Mouse (Mus musculus) embryonic facial prominence, embryonic 14.5 days (tissue): ENCODE results near the gene Otub1. TPM values are rescaled to one million over a fixed set of nuclear protein-coding genes. Genes with fewer than 3 reads are reported as not detected.

Experiments used
- ATAC-seq: fragments of 200-750 bp; cut with Nextera tagmentation; 2 replicates; pipeline ENCODE4 v1.8.0; 2017; ENCODE audit warnings: low read depth, moderate number of reproducible peaks, moderate TSS enrichment
- DNase-seq: peaks from one replicate; pipeline ENCODE4 v3.0.0-alpha.2; 2015; ENCODE audit warnings: low spot score
- H3K27ac ChIP-seq: fragments of 300-500 bp; sonication (generic); replicated peaks from 2 replicates; pipeline ENCODE4 v1.5.1; 2014; ENCODE audit warnings: low read depth, mild to moderate bottlenecking, low read length, moderate library complexity
- H3K27me3 ChIP-seq: fragments of 300-500 bp; sonication (generic); replicated peaks from 2 replicates; pipeline ENCODE4 v1.6.1; 2014; ENCODE audit warnings: low read length; ENCODE audit not compliant: control insufficient read depth, insufficient read depth
- H3K36me3 ChIP-seq: fragments of 300-500 bp; sonication (generic); 2 replicates; pipeline ENCODE4 v1.6.1; 2014; ENCODE audit warnings: low read length, mixed read lengths; ENCODE audit not compliant: control insufficient read depth, insufficient read depth
- H3K4me1 ChIP-seq: fragments of 300-500 bp; sonication (generic); 2 replicates; pipeline ENCODE4 v1.6.1; 2014; ENCODE audit warnings: antibody characterized with exemption, low read length; ENCODE audit not compliant: control insufficient read depth, insufficient read depth
- H3K4me2 ChIP-seq: fragments of 300-500 bp; sonication (generic); 2 replicates; pipeline ENCODE4 v1.6.1; 2014; ENCODE audit warnings: low read depth, mild to moderate bottlenecking, low read length, moderate library complexity, mixed read lengths
- H3K4me3 ChIP-seq: fragments of 300-500 bp; sonication (generic); 2 replicates; pipeline ENCODE4 v1.5.1; 2014; ENCODE audit warnings: low read depth, mild to moderate bottlenecking, low read length
- H3K9ac ChIP-seq: fragments of 300-500 bp; sonication (generic); 2 replicates; pipeline ENCODE4 v1.6.1; 2014; ENCODE audit warnings: low read depth, mild to moderate bottlenecking, low read length, moderate library complexity, mixed read lengths
- H3K9me3 ChIP-seq: fragments of 300-500 bp; sonication (generic); 2 replicates; pipeline ENCODE4 v1.6.1; 2016; ENCODE audit warnings: low read length; ENCODE audit not compliant: control insufficient read depth
- WGBS: fragments of 180-500 bp; shearing (Covaris S2); extraction: QIAGEN DNeasy Blood & Tissue Kit; methylation state at CpG from one replicate; pipeline ENCODE4 v1.1.7; 2014; 5-methylcytosine and 5-hydroxymethylcytosine counted together
- polyA plus RNA-seq: library from polyadenylated mRNA; unstranded; fragments of >200 nt; fragmentation: Nextera tagmentation; extraction: Ambion mirVana; gene quantifications from 2 replicates; pipeline ENCODE4 v1.2.1, GENCODE M21; 2014

Otub1 gene
- polyA plus RNA-seq, 1 experiment from 2014 or later, result 172 TPM

GRCm38 (mm10) chr19:7217162-7217925 lies 11.2 kb upstream of the Otub1 start, which contains the start of gene Cox8a:
Gene Cox8a, minus strand, starts transcription at chr19:7217616.
- under 1% methylated on average over 35 of the region's 50 CpGs for WGBS
- peaks cover 15% of the 10 kb centered on the region for H3K4me1 ChIP-seq
- H3K4me2 ChIP-seq, result peak within 1 kb of the TSS; percentile 93
- H3K9ac ChIP-seq, result peak within 1 kb of the TSS; percentile 89
- no peaks in the 10 kb centered on the region for H3K9me3 ChIP-seq
- DNase-seq (peak; percentile 99), ATAC-seq (peak; percentile 98)
- H3K4me3 ChIP-seq, result peak within 1 kb of the TSS; percentile 87
- no peaks in the 10 kb centered on the region for H3K27me3 ChIP-seq
- H3K36me3 ChIP-seq, result peaks cover 33% of the 10 kb centered on the region
- peak within 1 kb of the TSS; percentile 78 for H3K27ac ChIP-seq

GRCm38 (mm10) chr19:7214484-7214883 lies 8.4 kb upstream of the Otub1 start:
- peaks cover 38% of the 10 kb centered on the region for H3K36me3 ChIP-seq
- peaks cover 15% of the 10 kb centered on the region for H3K4me1 ChIP-seq
- H3K9ac ChIP-seq, result no peak overlapping the region
- WGBS, result 90% methylated on average over 5 of the region's 5 CpGs
- ATAC-seq (no peak), DNase-seq (no peak)
- no peak overlapping the region for H3K4me2 ChIP-seq
- H3K27ac ChIP-seq, result no peak overlapping the region
- no peaks in the 10 kb centered on the region for H3K9me3 ChIP-seq
- H3K27me3 ChIP-seq, result no peaks in the 10 kb centered on the region
- H3K4me3 ChIP-seq, result no peak overlapping the region

GRCm38 (mm10) chr19:7213010-7213409 lies 6.9 kb upstream of the Otub1 start:
- no peak for DNase-seq
- H3K4me1 ChIP-seq, result peaks cover 15% of the 10 kb centered on the region
- no peaks in the 10 kb centered on the region for H3K9me3 ChIP-seq
- H3K4me2 ChIP-seq, result no peak overlapping the region
- ATAC-seq, result no peak
- H3K27ac ChIP-seq, result no peak overlapping the region
- peaks cover 38% of the 10 kb centered on the region for H3K36me3 ChIP-seq
- no peaks in the 10 kb centered on the region for H3K27me3 ChIP-seq
- no peak overlapping the region for H3K9ac ChIP-seq
- no peak overlapping the region for H3K4me3 ChIP-seq
- 86% methylated on average over 3 of the region's 3 CpGs for WGBS

GRCm38 (mm10) chr19:7212216-7212615 lies 6.1 kb upstream of the Otub1 start:
- Histone ChIP-seq H3K27ac (no peak overlapping the region), H3K4me3 (no peak overlapping the region), H3K36me3 (peaks cover 38% of the 10 kb centered on the region), H3K9ac (no peak overlapping the region), H3K9me3 (no peaks in the 10 kb centered on the region), H3K4me2 (no peak overlapping the region), H3K4me1 (peaks cover 15% of the 10 kb centered on the region), H3K27me3 (no peaks in the 10 kb centered on the region)
- DNase-seq (no peak), ATAC-seq (no peak)
- 76% methylated on average over 1 of the region's 1 CpGs for WGBS

GRCm38 (mm10) chr19:7209907-7210646 lies 4.0 kb upstream of the Otub1 start:
- Histone ChIP-seq H3K27me3 (no peaks in the 10 kb centered on the region), H3K36me3 (peaks cover 26% of the 10 kb centered on the region), H3K4me3 (no peak overlapping the region), H3K27ac (no peak overlapping the region), H3K4me2 (no peak overlapping the region), H3K9ac (no peak overlapping the region), H3K9me3 (no peaks in the 10 kb centered on the region), H3K4me1 (peaks cover 3% of the 10 kb centered on the region)
- WGBS, result 91% methylated on average over 7 of the region's 7 CpGs
- DNase-seq (no peak), ATAC-seq (no peak)

GRCm38 (mm10) chr19:7205326-7205725 lies 790 bp downstream of the Otub1 start:
- DNase-seq, result no peak
- peak overlapping the region; percentile 68 for H3K4me3 ChIP-seq
- H3K27ac ChIP-seq, result peak overlapping the region; percentile 85
- H3K27me3 ChIP-seq, result no peaks in the 10 kb centered on the region
- no peaks in the 10 kb centered on the region for H3K9me3 ChIP-seq
- peaks cover 39% of the 10 kb centered on the region for H3K36me3 ChIP-seq
- H3K4me2 ChIP-seq, result peak overlapping the region; percentile 79
- ATAC-seq, result no peak
- H3K9ac ChIP-seq, result peak overlapping the region; percentile 73
- 24% methylated on average over 7 of the region's 7 CpGs for WGBS
- peaks cover 10% of the 10 kb centered on the region for H3K4me1 ChIP-seq

- ATAC-seq, result no peak
- H3K27ac ChIP-seq, result peak overlapping the region; percentile 85; the same call in 1 of the 2 replicates
- WGBS, result 60% methylated on average over 2 of the region's 2 CpGs
These were observed 1.2 kb downstream of the Otub1 start for GRCm38 (mm10) chr19:7204898-7205297.

GRCm38 (mm10) chr19:7200427-7200826 lies 5.7 kb downstream of the Otub1 start:
- Histone ChIP-seq H3K36me3 (peaks cover 70% of the 10 kb centered on the region), H3K4me1 (peaks cover 17% of the 10 kb centered on the region), H3K4me2 (no peak overlapping the region), H3K4me3 (no peak overlapping the region), H3K27me3 (no peaks in the 10 kb centered on the region), H3K27ac (no peak overlapping the region), H3K9me3 (no peaks in the 10 kb centered on the region), H3K9ac (no peak overlapping the region)
- ATAC-seq (no peak), DNase-seq (no peak)
- 67% methylated on average over 1 of the region's 1 CpGs for WGBS

More at GRCm38 (mm10) chr19:7204898-7205297, 1.2 kb downstream of the Otub1 start:
- Histone ChIP-seq H3K4me1 (peaks cover 10% of the 10 kb centered on the region), H3K27me3 (no peaks in the 10 kb centered on the region), H3K4me3 (peak overlapping the region; percentile 68), H3K9ac (peak overlapping the region; percentile 73), H3K36me3 (peaks cover 44% of the 10 kb centered on the region), H3K9me3 (no peaks in the 10 kb centered on the region), H3K4me2 (peak overlapping the region; percentile 79)
- no peak for DNase-seq
